Mouse (Mus musculus) ES-Bruce4 (cell line): ENCODE data around the gene Gm2174.

Source experiments
- CTCF ChIP-seq: IDR thresholded peaks from one replicate; pipeline ENCODE4 v1.8.1; 2011; ENCODE audit warnings: low read depth, low read length
- EP300 ChIP-seq: IDR thresholded peaks from 2 replicates; pipeline ENCODE4 v1.6.1; 2011; ENCODE audit warnings: low read depth, low read length; ENCODE audit not compliant: insufficient read depth
- POLR2A ChIP-seq: IDR thresholded peaks from one replicate; pipeline ENCODE4 v1.8.1; 2011; ENCODE audit warnings: low read length; ENCODE audit not compliant: insufficient read depth

GRCm38 (mm10) chrX:56462020-56462933 is 14.5 kb downstream of the Gm2174 start:
- TF ChIP-seq CTCF (no peak), POLR2A (no peak), EP300 (no peak)
